Mouse (Mus musculus) megakaryocyte, adult 5-6 weeks (primary cell): ENCODE results near the gene Brat1. TPM values are rescaled to one million over a fixed set of nuclear protein-coding genes. Genes with fewer than 3 reads are reported as not detected.

Experiments
- ATAC-seq: 2 replicates; pipeline ENCODE4 v1.8.0; 2016; ENCODE audit warnings: mild to moderate bottlenecking, inconsistent platforms; ENCODE audit not compliant: poor library complexity, severe bottlenecking
- total RNA-seq, 2 experiments: library from RNA; stranded (forward) in 1 of 2; stranded (reverse) in 1 of 2; fragments of 153-499, 151-499 nt in 1 of 2; fragments of 221-1000, 200-1000 nt in 1 of 2; gene quantifications; 2 replicates each; pipeline versions ENCODE4 v1.2.3 to v1.2.4; 2015 to 2017

The Brat1 gene
- total RNA-seq, 2 experiments from 2014 or later: 6.8 to 11.1 TPM

DNA sequence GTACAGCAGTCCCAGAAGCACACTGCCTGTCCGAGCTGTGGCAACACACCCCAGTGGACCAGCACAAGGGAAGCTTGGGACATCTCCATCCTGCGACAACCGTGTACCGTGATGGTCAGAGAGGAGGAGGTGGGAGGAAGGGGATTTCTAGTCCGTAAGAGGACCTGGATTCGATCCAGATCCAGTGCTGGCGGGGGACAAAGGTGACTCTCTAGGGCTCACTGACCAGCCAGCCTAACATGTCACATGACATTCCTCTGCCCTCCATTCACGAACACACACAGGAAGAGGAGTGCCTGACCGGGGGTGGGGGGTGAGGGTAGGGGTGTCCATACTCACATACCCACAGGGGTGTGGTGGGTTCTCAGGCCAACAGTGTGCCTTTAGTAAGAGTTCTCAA lies 5.0 kb upstream of the Brat1 start:
- no peak for ATAC-seq

GRCm38 (mm10) chr5:140701661-140702060 lies 3.1 kb upstream of the Brat1 start:
- ATAC-seq: peak; percentile 1

GRCm38 (mm10) chr5:140702103-140702513 lies 2.7 kb upstream of the Brat1 start, which contains the start of gene Iqce:
TSS of gene Iqce (minus strand) at chr5:140702378.
- ATAC-seq: peak; percentile 59

DNA sequence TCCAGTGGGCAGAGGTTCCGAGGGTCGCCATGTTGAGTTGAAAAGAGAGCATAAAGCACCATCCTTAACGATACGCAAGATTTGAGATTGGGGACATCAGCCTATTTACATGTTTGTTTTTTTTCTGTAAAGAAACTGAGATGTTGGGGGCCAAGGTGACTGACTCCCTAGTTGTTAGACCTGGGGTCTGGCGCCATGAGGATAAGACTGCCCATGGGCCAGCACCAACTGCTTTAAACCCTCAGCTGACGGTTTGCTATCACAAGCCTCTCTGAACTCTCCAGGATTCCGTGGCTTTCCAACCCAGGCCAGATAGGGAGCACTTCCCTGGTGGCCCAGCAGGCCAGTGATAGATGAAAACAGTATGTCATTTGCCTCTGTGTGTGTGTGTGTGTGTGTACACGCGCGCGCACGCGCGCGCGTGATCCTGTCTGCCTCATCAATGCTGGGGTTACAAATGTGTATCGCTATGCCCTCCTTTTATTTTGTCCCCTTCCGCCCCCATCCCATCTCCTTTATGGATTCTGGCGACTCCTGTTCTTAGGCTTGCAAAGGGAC lies 2.1 kb upstream of the Brat1 start:
- no peak for ATAC-seq

DNA sequence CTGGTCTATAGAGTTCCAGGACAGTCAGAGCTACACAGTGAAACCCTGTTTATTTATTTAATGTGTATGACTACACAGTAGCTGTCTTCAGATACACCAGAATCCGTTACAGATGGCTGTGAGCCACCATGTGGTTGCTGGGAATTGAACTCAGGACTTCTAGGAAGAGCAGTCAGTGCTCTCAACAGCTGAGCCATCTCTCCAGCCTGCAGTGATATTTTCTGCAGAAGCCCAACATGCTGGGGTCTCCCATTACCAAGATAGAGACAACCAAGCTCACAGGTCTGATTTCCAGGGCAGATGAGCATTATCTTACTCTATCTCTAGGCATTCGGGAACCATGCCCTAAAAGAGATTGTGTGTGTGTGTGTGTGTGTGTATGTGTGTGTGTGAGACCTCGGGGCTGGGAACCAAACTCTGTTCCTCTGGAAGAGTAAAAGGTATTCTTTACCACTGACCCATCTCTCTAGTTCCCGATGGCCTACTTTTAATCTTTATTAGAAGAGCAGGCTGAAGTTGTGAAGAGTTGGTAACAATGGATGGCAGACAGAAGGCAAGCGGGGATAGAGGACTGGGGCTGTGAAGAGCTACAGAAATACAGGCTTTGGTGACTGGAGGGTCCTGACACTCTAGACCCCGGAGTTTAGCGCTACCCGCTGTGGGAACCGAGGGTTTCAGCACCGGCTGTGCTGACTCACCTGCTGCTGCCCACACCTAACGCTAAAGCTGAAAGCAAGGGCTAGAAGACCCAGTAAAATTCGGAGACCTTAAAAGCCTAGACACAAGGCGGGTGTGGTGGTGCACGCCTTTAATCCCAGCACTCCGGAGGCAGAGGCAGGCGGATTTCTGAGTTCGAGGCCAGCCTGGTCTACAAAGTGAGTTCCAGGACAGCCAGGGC lies 1.1 kb upstream of the Brat1 start:
- no peak for ATAC-seq

- ATAC-seq: no peak
Observed at GRCm38 (mm10) chr5:140705501-140706171, 825 bp downstream of the Brat1 start.

DNA sequence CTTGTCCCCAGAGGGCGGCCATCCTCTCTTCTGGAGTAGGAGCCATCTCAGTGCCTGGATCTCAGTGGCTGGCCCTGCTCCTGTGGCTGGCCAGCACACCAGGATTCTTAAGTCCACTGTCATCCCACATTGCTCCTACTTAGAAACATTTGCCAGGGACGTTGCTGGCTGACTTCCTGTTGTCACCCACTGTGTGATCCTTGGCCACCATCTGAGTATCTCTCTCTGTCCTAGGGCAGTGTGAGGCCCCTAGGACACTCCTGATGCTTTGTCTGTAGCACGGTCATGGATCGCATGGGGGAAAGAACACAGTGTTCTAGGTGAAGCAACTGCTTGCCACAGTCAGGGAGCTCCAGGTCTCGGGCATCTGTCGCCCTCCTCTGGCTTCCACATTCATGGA lies 5.5 kb downstream of the Brat1 start:
- ATAC-seq: no peak

- no peak for ATAC-seq
Observed at GRCm38 (mm10) chr5:140711040-140711439, 6.2 kb downstream of the Brat1 start.

GRCm38 (mm10) chr5:140720773-140721172 lies 16.0 kb downstream of the Brat1 start:
- ATAC-seq: peak; percentile 71

DNA sequence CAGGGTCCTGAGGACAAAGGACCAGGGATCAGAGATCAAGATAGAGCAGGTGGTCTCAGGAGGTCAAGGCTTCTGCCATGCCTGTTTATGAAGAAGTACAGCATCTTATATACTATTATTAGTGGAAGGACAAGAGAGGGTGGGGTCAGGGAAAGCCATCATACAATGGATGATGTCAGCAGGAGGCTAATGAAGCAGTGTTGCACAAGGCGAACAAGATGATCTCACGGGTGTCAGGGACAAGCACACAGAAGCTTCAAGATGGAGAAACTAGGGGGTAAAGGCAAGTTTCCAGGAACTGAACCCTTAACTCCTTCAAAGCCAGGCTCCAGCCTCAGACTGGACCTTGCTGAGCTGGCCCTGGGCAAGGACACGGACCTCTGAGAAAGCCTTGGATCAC lies 17.3 kb downstream of the Brat1 start:
- peak; percentile 28 for ATAC-seq

DNA sequence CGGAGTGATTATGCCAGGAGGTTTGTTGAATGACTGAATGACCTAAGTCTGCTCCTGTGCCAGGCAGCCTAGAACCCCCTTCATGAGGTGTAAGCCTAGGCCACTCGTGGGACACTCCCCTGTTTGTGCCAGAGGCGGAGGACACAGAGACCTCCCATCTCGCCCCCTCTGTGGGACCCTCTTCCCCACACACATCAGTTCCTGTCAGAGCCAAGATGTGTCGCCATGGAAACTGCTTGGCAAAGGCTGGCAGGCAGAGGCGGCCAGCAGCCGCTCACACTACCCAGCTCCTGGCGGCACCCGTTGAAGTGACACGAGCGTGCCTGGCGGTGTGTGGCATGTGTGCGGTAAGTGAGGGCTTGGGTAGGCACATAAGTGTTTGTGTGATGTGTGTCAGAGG lies 19.0 kb downstream of the Brat1 start, which contains the start of gene Amz1:
Amz1 (plus strand) TSS at position 306 of the 400 bp plus-strand sequence.
- no peak for ATAC-seq

DNA sequence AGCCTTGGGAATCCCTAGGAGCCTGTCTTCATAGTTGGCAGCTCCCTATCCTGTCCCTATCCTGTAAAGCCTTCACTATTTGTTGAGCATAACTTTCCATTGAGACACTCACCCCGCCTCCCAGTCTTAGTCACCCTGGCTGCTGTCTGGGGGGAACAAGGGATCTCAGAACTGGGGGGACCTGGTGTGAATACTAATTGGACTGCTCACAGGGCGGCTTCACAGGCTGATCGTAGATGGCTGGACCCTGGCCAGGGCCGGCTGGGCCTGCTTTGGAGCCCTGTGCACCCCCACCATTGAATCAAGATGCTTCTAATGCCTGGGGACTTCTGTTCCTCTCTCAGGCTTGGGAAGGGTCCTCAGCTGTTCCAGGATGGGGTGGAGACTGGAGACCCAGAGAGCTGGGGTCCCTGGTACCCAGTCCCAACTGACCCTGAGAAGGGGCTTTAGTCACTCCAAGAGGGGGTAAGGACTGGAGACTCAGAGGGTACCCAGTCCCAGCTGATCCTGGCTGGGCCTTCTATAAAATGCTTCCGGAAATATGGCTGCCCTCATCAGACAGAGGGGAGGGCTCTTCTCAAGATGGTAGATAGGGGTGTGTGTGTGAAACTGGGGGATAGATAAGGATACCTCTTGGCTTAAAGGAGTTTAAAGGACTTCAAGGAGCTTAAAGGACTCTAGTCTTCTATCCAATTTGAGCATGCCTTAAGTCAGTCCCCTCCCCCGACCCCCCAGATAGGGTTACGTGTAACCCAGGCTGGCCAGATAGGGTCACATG lies 21.4 kb downstream of the Brat1 start:
- no peak for ATAC-seq

GRCm38 (mm10) chr5:140726946-140727740 lies 22.3 kb downstream of the Brat1 start:
- no peak for ATAC-seq

DNA sequence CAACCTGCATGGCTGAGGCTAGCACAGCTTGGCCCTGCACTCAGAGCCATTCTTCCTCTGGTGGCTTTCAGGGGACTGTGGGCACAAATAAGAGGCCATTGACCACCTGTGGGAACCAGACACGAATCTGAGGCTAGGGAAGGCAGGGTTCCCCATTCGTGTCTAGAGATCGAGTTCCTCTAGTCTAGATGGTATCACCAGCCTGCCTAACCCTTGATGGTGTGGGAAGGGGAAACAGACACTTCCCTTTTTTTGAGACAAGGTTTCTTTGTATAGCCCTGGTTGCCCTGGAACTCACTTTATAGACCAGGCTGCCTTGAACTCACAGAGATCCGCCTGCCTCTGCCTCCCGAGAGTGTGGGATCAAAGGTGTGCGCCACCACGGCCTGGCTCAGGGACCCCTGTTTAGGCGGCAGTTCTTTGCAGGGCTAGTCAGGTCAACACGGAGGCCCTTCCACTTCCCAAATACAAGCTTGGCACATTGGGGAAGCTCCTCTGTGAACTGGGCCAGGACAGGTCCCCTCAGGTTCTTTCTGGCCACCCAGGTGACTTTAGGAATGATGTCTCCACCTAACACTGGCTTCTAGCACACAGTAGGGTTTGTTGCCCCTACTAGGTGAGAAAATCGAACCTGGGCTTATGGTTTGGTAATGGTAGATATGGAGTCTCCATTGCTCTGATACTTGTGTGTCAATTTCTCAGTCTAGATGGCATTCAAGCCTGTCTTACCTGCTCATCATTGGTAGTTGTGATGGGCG lies 26.4 kb downstream of the Brat1 start:
- peak; percentile 73 for ATAC-seq

DNA sequence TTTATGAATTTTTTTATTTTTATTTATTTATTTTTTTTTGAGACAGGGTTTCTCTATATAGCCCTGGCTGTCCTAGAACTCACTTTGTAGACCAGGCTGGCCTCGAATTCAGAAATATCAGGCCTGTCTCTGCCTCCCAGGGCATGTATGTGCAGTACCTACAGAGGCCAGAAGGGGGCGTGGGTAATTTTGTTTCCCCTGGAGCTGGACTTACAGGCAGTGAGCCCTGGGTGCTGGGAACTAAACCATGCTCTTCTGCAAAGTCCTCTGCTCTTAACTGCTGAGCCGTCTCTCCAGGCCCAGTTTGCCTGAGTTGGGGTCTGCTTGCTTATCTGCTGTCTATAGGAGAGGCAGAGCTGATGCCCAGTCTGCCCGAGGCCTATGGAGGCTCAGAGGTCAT lies 27.4 kb downstream of the Brat1 start:
- ATAC-seq: no peak

- peak; percentile 63 for ATAC-seq
Observed at GRCm38 (mm10) chr5:140733336-140733735, 28.5 kb downstream of the Brat1 start.

DNA sequence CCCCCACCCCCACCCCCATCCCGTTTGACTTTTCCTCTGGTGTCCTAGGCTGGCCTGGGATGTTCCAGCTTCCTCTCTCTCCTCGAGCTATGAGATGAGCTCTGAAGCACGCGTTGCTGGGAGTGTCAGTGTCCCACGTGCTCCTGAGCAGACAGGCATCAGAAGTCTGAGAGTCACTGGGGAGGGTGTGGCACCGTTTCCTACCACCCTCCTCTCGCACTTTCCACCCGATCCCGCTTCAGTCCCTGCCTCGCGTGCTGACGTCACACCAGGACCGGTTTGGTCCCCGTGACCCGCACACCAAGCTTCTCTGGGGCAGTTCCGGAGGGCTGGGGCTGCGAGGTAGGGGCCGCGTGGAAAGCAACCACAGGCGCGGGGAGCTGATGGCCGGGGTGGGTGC lies 30.5 kb downstream of the Brat1 start:
- ATAC-seq: peak; percentile 38

GRCm38 (mm10) chr5:140736166-140736565 lies 31.4 kb downstream of the Brat1 start:
- no peak for ATAC-seq

DNA sequence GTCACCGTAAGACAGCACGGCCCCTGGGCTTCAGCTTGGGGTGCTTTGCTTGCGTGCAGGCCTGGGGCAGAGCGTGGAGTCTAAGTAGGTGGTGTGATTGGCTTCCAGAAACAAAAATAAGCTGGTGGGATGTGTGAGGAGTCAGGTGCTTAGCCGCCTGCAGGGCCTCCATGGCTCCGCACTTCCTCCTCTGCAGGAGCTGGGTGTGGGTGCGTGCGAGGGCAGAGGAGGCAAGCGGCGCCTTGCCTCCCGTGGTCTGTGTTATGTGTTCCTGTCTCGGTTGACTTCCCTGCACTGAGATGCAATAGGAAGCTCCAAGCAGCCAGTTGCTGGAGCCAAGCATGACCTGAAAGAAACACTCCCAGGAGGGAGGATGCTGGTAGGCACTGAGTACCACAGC lies 35.0 kb downstream of the Brat1 start:
- ATAC-seq: peak; percentile 67
